Mouse (Mus musculus) liver, postnatal 0 days (tissue): ENCODE measurements around the gene B3gnt2.

ENCODE experiments used
- CTCF ChIP-seq: sonication (generic); IDR thresholded peaks from 2 replicates; pipeline ENCODE4 v1.5.1; 2016; ENCODE audit warnings: antibody characterized with exemption, low read depth
- EP300 ChIP-seq: IDR thresholded peaks from 2 replicates; pipeline ENCODE4 v1.6.1; 2016; ENCODE audit warnings: antibody characterized with exemption, low read depth, mild to moderate bottlenecking

DNA sequence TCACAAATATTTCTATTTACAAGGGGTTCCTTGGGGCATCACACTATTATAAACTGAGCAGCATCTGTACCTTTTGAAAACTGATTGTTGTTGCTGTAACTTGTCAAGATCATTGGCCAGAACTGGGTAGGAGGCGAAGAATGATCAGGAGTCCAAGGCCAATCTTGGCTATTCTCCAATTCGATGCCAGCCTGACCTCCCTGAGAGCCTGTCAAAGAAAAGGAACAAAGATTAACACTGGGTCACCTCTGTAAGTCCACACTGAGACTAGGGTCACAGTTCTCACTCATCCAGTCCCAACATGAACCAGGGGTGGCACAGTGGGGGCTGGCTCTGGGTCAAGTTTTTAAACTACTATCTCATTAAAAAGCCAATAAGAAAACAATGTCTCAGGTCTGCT, 85.9 kb downstream of the B3gnt2 start:
- TF ChIP-seq CTCF (no peak), EP300 (no peak)
